Mouse (Mus musculus) c-Kit-positive CD71-negative TER-119-negative erythroid progenitor cells, embryonic 14.5 days (primary cell): ENCODE measurements around the gene Sirpa.

ENCODE experiments used
- DNase-seq: peaks from one replicate; pipeline ENCODE4 v3.0.0-alpha.2; 2013; ENCODE audit warnings: low read depth

Gene Sirpa

GRCm38 (mm10) chr2:129584905-129585304 is 7.7 kb upstream of the Sirpa start:
- no peak for DNase-seq

GRCm38 (mm10) chr2:129585904-129586514 is 6.6 kb upstream of the Sirpa start:
- no peak for DNase-seq

- DNase-seq = no peak
Observed at GRCm38 (mm10) chr2:129587241-129587640, 5.4 kb upstream of the Sirpa start.

GRCm38 (mm10) chr2:129587825-129588251 is 4.8 kb upstream of the Sirpa start:
- DNase-seq = no peak

- DNase-seq = no peak
Observed at GRCm38 (mm10) chr2:129591897-129592296, 738 bp upstream of the Sirpa start.

- DNase-seq = no peak
Observed at GRCm38 (mm10) chr2:129593141-129593875, 673 bp downstream of the Sirpa start.

DNA sequence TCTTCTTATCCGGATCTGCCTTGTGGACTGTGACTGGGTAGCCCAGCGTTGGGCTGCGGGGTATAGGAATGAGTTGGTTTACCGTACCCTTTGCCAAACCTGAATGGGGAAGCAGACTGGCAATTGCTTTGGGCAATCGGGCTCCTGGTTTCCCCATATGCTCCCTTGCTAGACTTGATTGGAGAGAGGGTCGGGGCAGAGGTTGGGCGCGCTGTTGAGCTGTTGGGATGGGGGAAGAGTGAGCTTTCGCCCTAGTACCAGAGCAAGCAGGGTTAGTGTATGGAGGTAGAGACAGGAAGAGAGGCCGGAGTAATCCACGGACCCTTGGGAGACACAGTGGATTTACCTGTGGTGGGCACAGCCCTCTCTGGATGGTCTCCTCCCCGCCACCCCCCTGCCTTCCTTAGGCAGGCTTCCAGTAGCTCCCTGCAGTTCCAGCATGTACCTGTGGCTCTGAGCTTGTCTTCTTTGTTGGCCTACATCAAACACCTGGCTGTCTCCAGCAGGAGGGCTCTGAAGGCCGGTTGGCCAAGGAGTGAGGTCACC is 1.3 kb downstream of the Sirpa start:
- DNase-seq = no peak

DNA sequence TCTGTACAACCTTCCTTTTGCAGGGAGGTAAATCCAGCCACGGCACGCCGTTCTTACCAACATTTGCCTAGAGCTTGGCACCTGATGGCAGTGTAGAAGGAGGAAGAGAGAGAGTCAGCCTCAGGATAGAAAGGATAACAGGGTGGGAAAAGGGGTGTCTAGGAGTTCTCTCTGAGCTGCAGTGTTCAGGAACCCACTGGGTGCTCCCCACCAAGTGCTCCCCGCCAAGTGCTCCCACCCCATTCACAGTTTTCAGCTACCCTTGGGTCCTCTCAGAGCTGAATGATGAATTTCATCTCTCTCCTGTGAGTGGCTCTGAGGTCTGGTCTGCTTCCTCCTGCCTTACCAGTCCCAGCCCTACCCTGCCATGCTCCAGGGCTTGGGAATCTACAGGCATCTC is 1.9 kb downstream of the Sirpa start:
- DNase-seq = no peak

DNA sequence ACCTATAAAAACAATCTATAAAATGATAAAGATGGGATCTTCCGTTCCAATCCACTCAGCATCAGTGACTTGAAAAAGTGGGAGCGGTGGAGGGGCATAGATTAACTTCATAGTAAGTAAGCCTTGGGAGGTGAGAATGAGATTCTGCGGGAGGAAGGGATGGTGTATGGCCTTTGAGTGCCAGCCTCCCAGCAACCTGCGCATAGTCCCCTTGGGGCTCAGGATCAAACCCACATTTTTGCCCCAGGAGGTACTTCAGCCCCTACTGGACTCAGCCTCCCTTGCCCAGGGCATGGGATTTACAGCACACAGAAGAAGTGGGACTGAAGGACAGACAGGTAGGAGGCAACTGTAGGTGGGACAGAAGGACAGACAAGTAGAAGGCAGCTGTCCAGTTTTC is 2.6 kb downstream of the Sirpa start:
- DNase-seq = no peak

- no peak for DNase-seq
Observed at GRCm38 (mm10) chr2:129595661-129596209, 3.1 kb downstream of the Sirpa start.

- DNase-seq = no peak
Observed at GRCm38 (mm10) chr2:129596555-129597172, 4.0 kb downstream of the Sirpa start.

GRCm38 (mm10) chr2:129597581-129597980 is 4.9 kb downstream of the Sirpa start:
- no peak for DNase-seq

GRCm38 (mm10) chr2:129598094-129598493 is 5.5 kb downstream of the Sirpa start:
- no peak for DNase-seq

- DNase-seq = no peak
Observed at GRCm38 (mm10) chr2:129599231-129600084, 6.8 kb downstream of the Sirpa start.

DNA sequence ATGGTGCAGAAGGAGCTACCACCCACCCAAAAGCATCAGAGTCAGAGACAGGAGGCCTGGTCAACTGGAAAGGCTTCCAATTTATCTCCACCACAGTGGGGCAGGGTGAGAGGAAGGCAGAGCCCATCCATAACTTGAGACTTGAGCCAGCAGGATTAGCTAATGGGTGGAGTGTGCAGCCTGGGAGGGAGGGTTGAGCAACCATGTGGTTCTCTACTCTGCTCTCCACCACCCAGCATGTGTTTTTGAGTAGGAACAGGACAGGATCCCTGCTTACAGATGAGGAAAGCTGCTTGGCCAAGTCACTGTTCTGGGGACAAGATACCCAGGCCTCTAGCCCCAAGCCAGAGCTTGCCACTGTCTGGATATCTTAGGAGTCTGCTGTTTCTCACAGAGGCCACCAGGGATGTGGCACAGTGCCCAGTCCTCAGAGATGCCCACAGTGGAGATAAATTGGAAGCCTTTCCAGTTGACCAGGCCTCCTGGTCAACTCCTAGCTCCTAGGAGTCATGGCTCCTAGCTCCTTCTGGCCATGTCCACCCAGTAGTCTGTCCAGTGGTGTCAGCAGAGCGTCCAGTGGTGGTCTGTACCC is 8.5 kb downstream of the Sirpa start:
- no peak for DNase-seq

DNA sequence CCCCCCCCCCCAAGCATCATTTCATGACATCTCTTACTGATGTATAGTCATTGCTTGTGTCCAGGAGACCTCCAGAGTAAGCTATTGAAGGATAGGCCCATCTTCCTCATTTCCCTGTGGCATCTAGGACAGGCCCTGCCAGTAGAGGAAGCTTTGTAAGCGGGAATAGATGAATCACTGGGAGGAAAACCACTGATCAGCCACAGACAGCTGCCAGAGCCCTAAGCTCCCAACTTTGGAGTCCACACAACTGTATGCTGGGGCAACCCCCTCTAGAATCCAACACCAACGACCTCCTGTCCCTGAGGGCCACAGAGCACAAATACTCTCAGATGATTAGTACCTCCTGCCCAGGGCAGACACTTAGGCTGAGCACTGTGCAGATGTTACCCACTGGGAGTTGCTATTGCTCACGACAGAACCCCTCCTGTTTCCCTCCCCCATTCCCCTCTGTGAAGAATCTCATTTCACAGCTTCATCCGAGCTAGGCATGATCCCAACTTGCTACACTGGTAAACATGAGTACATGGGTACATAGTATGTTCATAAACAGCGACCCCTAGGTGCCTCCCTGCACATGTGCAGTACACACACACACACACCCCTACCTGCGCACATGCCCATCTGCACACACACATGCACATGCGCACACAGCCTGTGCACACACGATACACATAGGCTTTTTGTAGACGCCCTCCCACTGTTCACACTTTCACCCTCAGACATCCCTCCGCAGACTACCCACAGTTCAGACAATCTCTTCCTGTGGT is 9.4 kb downstream of the Sirpa start:
- DNase-seq = no peak

GRCm38 (mm10) chr2:129602856-129603255 is 10.2 kb downstream of the Sirpa start:
- DNase-seq = no peak

- no peak for DNase-seq
Observed at GRCm38 (mm10) chr2:129603536-129603935, 10.9 kb downstream of the Sirpa start.

DNA sequence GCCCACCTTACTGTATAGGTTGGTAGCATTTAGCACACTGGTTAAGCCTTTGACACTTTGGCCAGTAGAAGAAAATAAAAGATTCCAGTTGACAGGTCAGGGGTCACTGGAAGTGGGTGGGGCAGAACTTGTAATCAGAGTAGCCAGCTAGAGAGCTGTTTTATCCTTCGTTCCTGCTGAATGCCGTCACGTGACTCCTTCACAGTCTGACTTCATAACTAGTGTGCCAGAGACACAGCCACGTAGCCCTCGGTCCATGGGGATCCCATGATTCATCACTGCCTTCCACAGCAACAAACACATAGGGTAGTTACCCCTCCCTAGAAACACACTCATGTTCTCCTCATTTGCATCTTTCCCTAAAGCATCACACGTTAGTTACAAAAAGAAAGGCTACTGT is 11.4 kb downstream of the Sirpa start:
- DNase-seq = no peak

DNA sequence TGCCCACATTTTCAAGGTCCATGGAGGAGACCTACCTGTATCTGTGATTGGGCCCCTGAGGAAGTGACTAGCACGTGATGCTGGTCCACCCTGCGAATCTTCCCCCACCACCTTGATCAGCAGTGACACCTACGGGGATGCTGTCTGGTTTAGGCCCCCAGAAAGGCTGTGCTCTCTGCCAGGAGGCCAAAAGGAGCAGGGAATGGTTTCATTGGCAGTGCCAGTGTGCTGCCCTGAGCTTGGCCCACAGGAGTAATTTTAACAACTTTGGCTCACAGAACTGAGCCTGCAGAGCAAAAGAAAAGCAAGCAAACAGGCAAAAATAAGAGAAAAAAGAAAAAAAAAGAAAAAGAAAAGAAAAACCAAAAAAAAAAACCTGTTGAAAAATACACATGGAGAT is 13.2 kb downstream of the Sirpa start:
- DNase-seq = no peak

DNA sequence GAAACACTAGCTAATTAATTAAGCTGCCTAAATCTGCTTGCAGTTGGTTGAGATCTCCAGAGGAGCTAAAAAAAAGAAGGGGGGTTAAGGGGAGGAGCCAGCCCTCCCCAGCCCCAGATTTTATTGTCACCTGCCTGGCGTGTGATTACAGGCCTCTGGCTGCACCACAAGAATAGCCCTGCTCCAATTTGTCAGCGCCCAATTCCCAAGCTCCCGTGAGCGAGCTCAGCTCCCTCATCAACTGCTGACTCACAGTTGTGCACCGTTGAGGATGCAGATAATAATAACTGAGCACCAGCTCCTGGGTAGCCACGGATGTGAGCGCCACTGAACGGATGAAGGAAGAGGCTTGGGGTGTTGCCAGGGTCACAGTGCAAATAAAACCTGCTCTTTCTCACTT is 13.6 kb downstream of the Sirpa start:
- DNase-seq = no peak
